Mouse (Mus musculus) midbrain, embryonic 14.5 days (tissue): ENCODE data around the gene Il11ra1. TPM values are rescaled to one million over a fixed set of nuclear protein-coding genes. Genes with fewer than 3 reads are reported as not detected.

Experiments used
- ATAC-seq: fragments of 200-750 bp; cut with Nextera tagmentation; 2 replicates; pipeline ENCODE4 v1.8.0; 2017; ENCODE audit warnings: moderate number of reproducible peaks, moderate library complexity; ENCODE audit not compliant: low FRiP score, low TSS enrichment
- DNase-seq: peaks from one replicate; pipeline ENCODE4 v3.0.0-alpha.2; 2015
- H3K27ac ChIP-seq: fragments of 300-500 bp; sonication (generic); replicated peaks from 2 replicates; pipeline ENCODE4 v1.5.1; 2014; ENCODE audit warnings: mild to moderate bottlenecking, low read depth, low read length, moderate library complexity
- H3K27me3 ChIP-seq: fragments of 300-500 bp; sonication (generic); 2 replicates; pipeline ENCODE4 v1.6.1; 2014; ENCODE audit warnings: low read length, control low read depth, mixed read lengths; ENCODE audit not compliant: control insufficient read depth, insufficient read depth
- H3K36me3 ChIP-seq: fragments of 300-500 bp; sonication (generic); 2 replicates; pipeline ENCODE4 v1.6.1; 2014; ENCODE audit warnings: low read length, control low read depth; ENCODE audit not compliant: control insufficient read depth, insufficient read depth
- H3K4me1 ChIP-seq: fragments of 300-500 bp; sonication (generic); 2 replicates; pipeline ENCODE4 v1.6.1; 2014; ENCODE audit warnings: mild to moderate bottlenecking, antibody characterized with exemption, low read length, control low read depth; ENCODE audit not compliant: control insufficient read depth, insufficient read depth
- H3K4me2 ChIP-seq: fragments of 300-500 bp; sonication (generic); 2 replicates; pipeline ENCODE4 v1.6.1; 2014; ENCODE audit warnings: mild to moderate bottlenecking, low read length, moderate library complexity
- H3K4me3 ChIP-seq: fragments of 300-500 bp; sonication (generic); replicated peaks from 2 replicates; pipeline ENCODE4 v1.5.1; 2014; ENCODE audit warnings: low read depth, low read length
- H3K9ac ChIP-seq: fragments of 300-500 bp; sonication (generic); replicated peaks from 2 replicates; pipeline ENCODE4 v1.6.1; 2014; ENCODE audit warnings: mild to moderate bottlenecking, low read length, moderate library complexity
- H3K9me3 ChIP-seq: fragments of 300-500 bp; sonication (generic); 2 replicates; pipeline ENCODE4 v1.6.1; 2016; ENCODE audit warnings: low read length, control low read depth, mixed read lengths; ENCODE audit not compliant: control insufficient read depth
- WGBS: fragments of 180-500 bp; shearing (Covaris S2); extraction: QIAGEN DNeasy Blood & Tissue Kit; methylation state at CpG from one replicate; pipeline ENCODE4 v1.1.7; 2014; 5-methylcytosine and 5-hydroxymethylcytosine counted together
- polyA plus RNA-seq: library from polyadenylated mRNA; unstranded; fragments of >200 nt; fragmentation: Nextera tagmentation; extraction: Ambion mirVana; gene quantifications from 2 replicates; pipeline ENCODE4 v1.2.1, GENCODE M21; 2014

The Il11ra1 gene
- polyA plus RNA-seq, 1 experiment from 2014 or later: 32.1 TPM

- WGBS: 0% methylated on average over 13 of the region's 13 CpGs
- DNase-seq (peak; percentile 93), ATAC-seq (peak; percentile 84)
- Histone ChIP-seq H3K9ac (no peak overlapping the region; the same call in 1 of the 2 replicates), H3K4me3 (no peak overlapping the region), H3K4me1 (peaks cover 31% of the 10 kb centered on the region), H3K36me3 (peaks cover 5% of the 10 kb centered on the region; the same call in 1 of the 2 replicates), H3K27me3 (no peaks in the 10 kb centered on the region), H3K4me2 (peak overlapping the region; percentile 42), H3K27ac (peak overlapping the region; percentile 73), H3K9me3 (no peaks in the 10 kb centered on the region)
These were observed 7.3 kb downstream of the Il11ra1 start for GRCm38 (mm10) chr4:41707011-41707535.

GRCm38 (mm10) chr4:41708192-41708745 is 8.5 kb downstream of the Il11ra1 start:
- no peak overlapping the region for H3K9ac ChIP-seq
- WGBS: 47% methylated on average over 8 of the region's 8 CpGs
- H3K4me2 ChIP-seq: no peak overlapping the region
- peaks cover 5% of the 10 kb centered on the region; the same call in 1 of the 2 replicates for H3K36me3 ChIP-seq
- H3K4me1 ChIP-seq: peaks cover 40% of the 10 kb centered on the region
- H3K27me3 ChIP-seq: no peaks in the 10 kb centered on the region
- no peak overlapping the region for H3K4me3 ChIP-seq
- DNase-seq: peak; percentile 92
- no peak for ATAC-seq
- H3K27ac ChIP-seq: peak overlapping the region; percentile 72; the same call in 1 of the 2 replicates
- no peaks in the 10 kb centered on the region for H3K9me3 ChIP-seq

- ATAC-seq: no peak
- no peak overlapping the region for H3K4me3 ChIP-seq
- WGBS: 71% methylated on average over 4 of the region's 4 CpGs
- H3K9me3 ChIP-seq: no peaks in the 10 kb centered on the region
- H3K27ac ChIP-seq: no peak overlapping the region
- H3K9ac ChIP-seq: no peak overlapping the region
- no peak overlapping the region for H3K4me2 ChIP-seq
- no peaks in the 10 kb centered on the region for H3K27me3 ChIP-seq
- no peak for DNase-seq
- peaks cover 40% of the 10 kb centered on the region for H3K4me1 ChIP-seq
- H3K36me3 ChIP-seq: peaks cover 9% of the 10 kb centered on the region; the same call in 1 of the 2 replicates
These were observed 10.4 kb downstream of the Il11ra1 start for GRCm38 (mm10) chr4:41710229-41710628.

GRCm38 (mm10) chr4:41711705-41712375 is 12.1 kb downstream of the Il11ra1 start:
- H3K27ac ChIP-seq: no peak overlapping the region
- no peaks in the 10 kb centered on the region for H3K27me3 ChIP-seq
- H3K36me3 ChIP-seq: peaks cover 15% of the 10 kb centered on the region
- ATAC-seq (no peak), DNase-seq (no peak)
- H3K4me2 ChIP-seq: peak overlapping the region; percentile 96
- peak overlapping the region; percentile 79 for H3K4me3 ChIP-seq
- peaks cover 29% of the 10 kb centered on the region for H3K4me1 ChIP-seq
- no peaks in the 10 kb centered on the region for H3K9me3 ChIP-seq
- peak overlapping the region; percentile 84 for H3K9ac ChIP-seq
- WGBS: 72% methylated on average over 16 of the region's 16 CpGs

- WGBS: 42% methylated on average over 31 of the region's 31 CpGs
These were observed 12.8 kb downstream of the Il11ra1 start for GRCm38 (mm10) chr4:41712421-41713196.

GRCm38 (mm10) chr4:41713197-41714067 is 13.6 kb downstream of the Il11ra1 start, which contains the start of gene Rpp25l:
Rpp25l (minus strand) TSS chr4:41713534.
- Histone ChIP-seq H3K4me2 (peak within 1 kb of the TSS; percentile 96), H3K36me3 (peaks cover 30% of the 10 kb centered on the region), H3K27ac (peak within 1 kb of the TSS; percentile 78), H3K27me3 (no peaks in the 10 kb centered on the region), H3K9ac (peak within 1 kb of the TSS; percentile 84), H3K4me3 (peak within 1 kb of the TSS; percentile 79), H3K4me1 (peaks cover 18% of the 10 kb centered on the region), H3K9me3 (no peaks in the 10 kb centered on the region)
- DNase-seq (peak; percentile 94), ATAC-seq (peak; percentile 81)
- WGBS: under 1% methylated on average over 61 of the region's 61 CpGs

More at GRCm38 (mm10) chr4:41712421-41713196, 12.8 kb downstream of the Il11ra1 start:
- Histone ChIP-seq H3K9ac (peak overlapping the region; percentile 84), H3K27me3 (no peaks in the 10 kb centered on the region), H3K36me3 (peaks cover 23% of the 10 kb centered on the region), H3K27ac (peak overlapping the region; percentile 78), H3K4me1 (peaks cover 22% of the 10 kb centered on the region), H3K4me3 (peak overlapping the region; percentile 79), H3K9me3 (no peaks in the 10 kb centered on the region), H3K4me2 (peak overlapping the region; percentile 96)
- no peak; the same call in 1 of the 2 replicates for ATAC-seq
- no peak for DNase-seq

- Histone ChIP-seq H3K27ac (no peak overlapping the region), H3K36me3 (peaks cover 38% of the 10 kb centered on the region), H3K9me3 (no peaks in the 10 kb centered on the region), H3K4me3 (0 out of 2 replicates have a peak overlapping the region, but pooled peaks have one; percentile 79), H3K4me2 (peak overlapping the region; percentile 96), H3K27me3 (no peaks in the 10 kb centered on the region), H3K4me1 (peaks cover 18% of the 10 kb centered on the region), H3K9ac (no peak overlapping the region)
- WGBS: 10% methylated on average over 8 of the region's 8 CpGs
- peak; percentile 91 for DNase-seq
- ATAC-seq: no peak
These were observed 14.5 kb downstream of the Il11ra1 start for GRCm38 (mm10) chr4:41714276-41714675.

- 76% methylated on average over 8 of the region's 8 CpGs for WGBS
- H3K9ac ChIP-seq: no peak overlapping the region
These were observed 15.3 kb downstream of the Il11ra1 start for GRCm38 (mm10) chr4:41715082-41715481.

More at GRCm38 (mm10) chr4:41715082-41715481, 15.3 kb downstream of the Il11ra1 start:
- Histone ChIP-seq H3K27me3 (no peaks in the 10 kb centered on the region), H3K36me3 (peaks cover 45% of the 10 kb centered on the region), H3K4me3 (no peak overlapping the region), H3K27ac (no peak overlapping the region), H3K9me3 (no peaks in the 10 kb centered on the region), H3K4me2 (no peak overlapping the region), H3K4me1 (peaks cover 18% of the 10 kb centered on the region)
- ATAC-seq (no peak), DNase-seq (no peak)
